Mouse (Mus musculus) myocyte (in vitro differentiated cells): Measurements from ENCODE around the gene Cilp2.

Source experiments
- CEBPB ChIP-seq: IDR thresholded peaks from 2 replicates; pipeline ENCODE4 v1.6.1; 2011; ENCODE audit warnings: mild to moderate bottlenecking, moderate library complexity; ENCODE audit not compliant: poor library complexity, insufficient read depth, severe bottlenecking
- E2F4 ChIP-seq: IDR thresholded peaks from one replicate; pipeline ENCODE4 v1.6.1; 2011; ENCODE audit warnings: mild to moderate bottlenecking, control low read depth, moderate library complexity; ENCODE audit not compliant: insufficient read depth
- MAX ChIP-seq: IDR thresholded peaks from one replicate; pipeline ENCODE4 v1.6.1; 2011; ENCODE audit warnings: low read depth, mild to moderate bottlenecking, control low read depth
- POLR2A ChIP-seq: IDR thresholded peaks from one replicate; pipeline ENCODE4 v1.6.1; 2011; ENCODE audit warnings: low read depth, mild to moderate bottlenecking, control low read depth, moderate library complexity; ENCODE audit not compliant: insufficient read length
- POLR2AphosphoS2 ChIP-seq: IDR thresholded peaks from one replicate; pipeline ENCODE4 v1.6.1; 2011; ENCODE audit warnings: low read depth, control low read depth; ENCODE audit not compliant: insufficient read length
- REST ChIP-seq: IDR thresholded peaks from one replicate; pipeline ENCODE4 v1.6.1; 2011; ENCODE audit warnings: mild to moderate bottlenecking, control low read depth, moderate library complexity; ENCODE audit not compliant: insufficient read depth, insufficient read length
- SRF ChIP-seq: IDR thresholded peaks from one replicate; pipeline ENCODE4 v1.6.1; 2011; ENCODE audit warnings: low read depth; ENCODE audit not compliant: control insufficient read depth, insufficient read length
- TCF12 ChIP-seq: IDR thresholded peaks from one replicate; pipeline ENCODE4 v1.6.1; 2011; ENCODE audit warnings: mild to moderate bottlenecking, control low read depth; ENCODE audit not compliant: poor library complexity, insufficient read depth, severe bottlenecking
- USF1 ChIP-seq: IDR thresholded peaks from one replicate; pipeline ENCODE4 v1.6.1; 2011; ENCODE audit warnings: low read depth, mild to moderate bottlenecking, control low read depth, moderate library complexity

DNA sequence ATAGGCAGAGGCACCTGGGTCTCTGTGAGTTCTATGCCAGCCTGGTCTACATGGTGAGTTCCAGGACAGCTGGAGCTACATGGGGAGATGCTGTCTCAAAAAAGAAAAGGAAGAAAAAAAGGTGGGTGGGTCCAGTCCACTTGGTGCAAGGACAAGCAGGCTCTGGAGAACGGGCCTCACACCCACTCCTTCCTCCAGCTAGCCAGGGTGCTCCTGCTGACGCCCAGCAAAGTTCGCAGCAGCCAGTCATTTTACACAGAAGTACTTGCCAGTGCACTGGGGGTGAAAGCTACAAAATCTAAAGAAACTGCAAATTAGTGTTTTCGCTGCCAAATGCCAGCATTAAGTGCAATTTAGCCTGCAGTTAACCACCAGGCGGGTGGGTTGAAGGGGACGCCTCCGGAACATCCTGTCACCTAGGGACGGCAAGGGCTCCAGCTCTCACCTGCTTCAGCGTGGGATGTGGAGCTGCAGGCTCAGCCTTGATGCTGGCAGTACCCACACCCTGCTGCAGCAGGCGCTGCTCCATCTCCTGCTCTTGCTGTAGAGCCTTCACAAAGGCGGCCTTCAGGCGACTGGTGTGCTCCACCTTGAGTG lies 25.1 kb upstream of the Cilp2 start:
- no peak for TF ChIP-seq POLR2AphosphoS2
- no peak for TF ChIP-seq POLR2A
- no peak for TF ChIP-seq USF1
- no peak for TF ChIP-seq MAX
- no peak for TF ChIP-seq SRF
- no peak for TF ChIP-seq CEBPB
- TF ChIP-seq REST, result no peak
- no peak for TF ChIP-seq E2F4
- no peak for TF ChIP-seq TCF12
